Mouse (Mus musculus) thymus, adult 18-20 months (tissue): ENCODE data around the gene Mad1l1.

ENCODE experiments used
- DNase-seq, 2 experiments: peaks; one replicate each; pipeline ENCODE4 v3.0.0; 2022; ENCODE audit warnings: mixed read lengths in 2 of 2

Gene Mad1l1

GRCm38 (mm10) chr5:139985073-139985746, 336.1 kb downstream of the Mad1l1 start:
- DNase-seq: no peak

- DNase-seq: no peak
These were observed 339.4 kb downstream of the Mad1l1 start for GRCm38 (mm10) chr5:139981976-139982375.

GRCm38 (mm10) chr5:139979371-139979770, 342.0 kb downstream of the Mad1l1 start:
- no peak for DNase-seq

GRCm38 (mm10) chr5:139978525-139979276, 342.7 kb downstream of the Mad1l1 start:
- no peak for DNase-seq

- DNase-seq: no peak
These were observed 343.9 kb downstream of the Mad1l1 start for GRCm38 (mm10) chr5:139977476-139977875.

- DNase-seq: no peak
These were observed 344.8 kb downstream of the Mad1l1 start for GRCm38 (mm10) chr5:139976584-139976983.

GRCm38 (mm10) chr5:139970186-139970631, 351.1 kb downstream of the Mad1l1 start:
- DNase-seq: no peak

- no peak for DNase-seq
These were observed 352.0 kb downstream of the Mad1l1 start for GRCm38 (mm10) chr5:139969151-139969948.

- no peak for DNase-seq
These were observed 355.8 kb downstream of the Mad1l1 start for GRCm38 (mm10) chr5:139965596-139965995.

- DNase-seq: no peak
These were observed 357.0 kb downstream of the Mad1l1 start for GRCm38 (mm10) chr5:139964391-139964790.

GRCm38 (mm10) chr5:139959741-139960140, 361.6 kb downstream of the Mad1l1 start:
- no peak for DNase-seq
